Mouse (Mus musculus) heart, adult 2 months (tissue): ENCODE results near the gene E130308A19Rik. TPM values are rescaled to one million over a fixed set of nuclear protein-coding genes. Genes with fewer than 3 reads are reported as not detected.

Experiments
- DNase-seq, 2 experiments: peaks; one replicate each; pipeline ENCODE4 v3.0.0; 2021
- H3K27ac ChIP-seq: fragments of 200-600 bp; 2 replicates; pipeline ENCODE4 v1.8.1; 2022
- H3K27me3 ChIP-seq: fragments of 200-500 bp; 2 replicates; pipeline ENCODE4 v1.6.1; 2012; ENCODE audit warnings: mild to moderate bottlenecking, low read length, inconsistent platforms, mixed read lengths; ENCODE audit not compliant: control insufficient read depth, insufficient read depth
- H3K36me3 ChIP-seq: fragments of 200-500 bp; 2 replicates; pipeline ENCODE4 v1.6.1; 2012; ENCODE audit warnings: low read length, inconsistent platforms; ENCODE audit not compliant: control insufficient read depth, insufficient read depth
- H3K4me1 ChIP-seq: fragments of 200-500 bp; 2 replicates; pipeline ENCODE4 v1.6.1; 2011; ENCODE audit warnings: low read length; ENCODE audit not compliant: control insufficient read depth, insufficient read depth
- H3K4me3 ChIP-seq: fragments of 200-600 bp; 2 replicates; pipeline ENCODE4 v1.8.1; 2022
- H3K79me2 ChIP-seq: fragments of 200-500 bp; replicated peaks from 2 replicates; pipeline ENCODE4 v1.6.1; 2012; ENCODE audit warnings: mild to moderate bottlenecking, inconsistent platforms, low read length, moderate library complexity, mixed read lengths; ENCODE audit not compliant: control insufficient read depth, insufficient read depth
- H3K9ac ChIP-seq: fragments of 200-500 bp; 2 replicates; pipeline ENCODE4 v1.6.1; 2012; ENCODE audit warnings: low read depth, mild to moderate bottlenecking, control low read depth, inconsistent platforms, low read length, mixed read lengths
- CTCF ChIP-seq: fragments of 200-600 bp; IDR thresholded peaks from 2 replicates; pipeline ENCODE4 v1.8.1; 2022; ENCODE audit warnings: antibody characterized with exemption, mild to moderate bottlenecking, moderate library complexity
- EP300 ChIP-seq: fragments of 200-500 bp; IDR thresholded peaks from 2 replicates; pipeline ENCODE4 v1.6.1; 2011; ENCODE audit warnings: low read depth, low read length, control low read depth; ENCODE audit not compliant: insufficient read depth
- POLR2A ChIP-seq: fragments of 200-500 bp; IDR thresholded peaks from 2 replicates; pipeline ENCODE4 v1.6.1; 2011; ENCODE audit warnings: mild to moderate bottlenecking, low read depth, low read length, control low read depth; ENCODE audit not compliant: insufficient read depth
- WGBS: fragments of 180-500 bp; shearing (Covaris S2); methylation state at CpG from one replicate; pipeline ENCODE4 v1.1.7; 2018; 5-methylcytosine and 5-hydroxymethylcytosine counted together
- intact Hi-C: fragments of 180-260 bp; cut with DNase I; formaldehyde crosslinking; loops from one replicate; pipeline ENCODE4 v1.15.1; 2025
- polyA plus RNA-seq: library from polyadenylated mRNA; depleted of rRNA; stranded (reverse); fragments of >200 nt; gene quantifications from 2 replicates; pipeline ENCODE4 v1.2.3, GENCODE M21; 2012
- total RNA-seq, 2 experiments: library from RNA; stranded (reverse); gene quantifications; 2 replicates each; pipeline ENCODE4 v1.2.3; 2021

The E130308A19Rik gene
- total and polyA plus RNA-seq, 3 experiments = 3.8 to 7.2 (median 6.5) TPM

- TF ChIP-seq POLR2A (no peak), CTCF (no peak), EP300 (no peak)
- Histone ChIP-seq H3K27ac (peak overlapping the region; percentile 53), H3K4me1 (peaks cover 7% of the 10 kb centered on the region), H3K79me2 (no peaks in the 10 kb centered on the region), H3K36me3 (no peaks in the 10 kb centered on the region), H3K27me3 (no peaks in the 10 kb centered on the region), H3K4me3 (no peak overlapping the region; the same call in 1 of the 2 replicates), H3K9ac (no peak overlapping the region)
- intact Hi-C loops = no loop called here
- 25% methylated on average over 7 of the region's 7 CpGs for WGBS
- no peak for DNase-seq
Measured at GRCm38 (mm10) chr4:59765385-59766005, 139.5 kb downstream of the E130308A19Rik start.

DNA sequence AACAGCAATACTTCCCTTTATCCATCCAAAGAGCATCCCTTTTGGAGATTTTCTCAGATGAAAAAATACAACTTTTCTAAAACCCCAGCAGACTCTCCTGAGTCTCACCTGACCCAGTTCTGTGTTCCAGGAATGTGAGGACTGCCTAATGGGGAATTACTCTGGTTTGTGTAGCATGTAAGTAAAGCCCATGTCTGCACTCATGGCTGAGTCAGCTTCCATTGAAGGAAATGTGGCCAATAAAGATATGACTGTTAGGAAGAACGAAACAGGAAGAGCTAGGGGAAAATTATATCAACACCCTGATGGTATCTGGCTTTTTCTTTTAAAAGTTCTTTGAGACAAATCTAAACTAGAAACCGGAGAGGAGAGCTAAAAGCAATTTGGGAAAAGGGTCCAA, 141.7 kb downstream of the E130308A19Rik start:
- H3K27me3 ChIP-seq = no peaks in the 10 kb centered on the region
- no peaks in the 10 kb centered on the region for H3K36me3 ChIP-seq
- H3K27ac ChIP-seq = no peak overlapping the region
- H3K79me2 ChIP-seq = no peaks in the 10 kb centered on the region
- H3K9ac ChIP-seq = no peak overlapping the region
- 47% methylated on average over 2 of the region's 2 CpGs for WGBS
- peaks cover 4% of the 10 kb centered on the region for H3K4me1 ChIP-seq
- DNase-seq = no peak
- no peak for TF ChIP-seq POLR2A
- TF ChIP-seq EP300 = no peak
- H3K4me3 ChIP-seq = no peak overlapping the region
- intact Hi-C loops = no loop called here

DNA sequence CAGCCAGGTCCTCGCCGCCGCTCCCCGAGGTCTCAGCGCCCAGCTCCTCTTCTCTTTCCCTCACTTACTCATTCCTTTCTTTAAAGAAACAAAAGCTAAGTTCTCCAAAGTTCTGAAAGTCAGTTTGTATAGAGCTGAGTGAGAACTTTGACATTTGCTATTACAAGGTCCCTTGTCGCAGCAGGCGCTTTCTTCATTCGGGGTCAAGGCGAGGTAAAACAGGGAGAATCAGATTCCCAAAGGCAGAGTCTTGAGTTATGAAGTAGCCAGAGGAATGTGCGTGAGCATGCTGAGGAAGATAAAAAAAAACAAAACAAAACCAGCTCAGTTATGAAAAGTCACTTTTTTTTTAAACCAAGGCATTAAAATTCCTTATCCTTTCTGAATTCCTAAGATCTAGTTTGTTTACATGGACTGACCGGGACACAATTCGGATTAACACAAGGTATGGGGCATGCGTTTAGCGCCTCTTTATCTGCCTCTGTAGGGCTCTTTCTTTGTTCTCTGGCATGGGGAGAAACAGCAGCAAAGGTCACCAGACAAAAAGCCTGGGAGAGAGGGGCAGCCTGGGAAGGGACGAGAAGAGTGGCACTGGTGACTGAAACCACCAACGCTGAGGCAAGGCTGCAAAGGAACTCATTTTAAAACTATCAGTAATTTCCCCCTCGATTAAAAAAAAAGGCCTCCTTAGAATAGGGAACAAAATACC, 146.3 kb downstream of the E130308A19Rik start:
- H3K36me3 ChIP-seq = peaks cover under 1% of the 10 kb centered on the region; the same call in 1 of the 2 replicates
- WGBS = 71% methylated on average over 17 of the region's 17 CpGs
- no peaks in the 10 kb centered on the region for H3K27me3 ChIP-seq
- no peak for DNase-seq
- intact Hi-C loops = no loop called here
- no peak overlapping the region for H3K27ac ChIP-seq
- H3K4me1 ChIP-seq = no peaks in the 10 kb centered on the region
- TF ChIP-seq CTCF = no peak
- no peak for TF ChIP-seq EP300
- TF ChIP-seq POLR2A = no peak
- H3K79me2 ChIP-seq = no peaks in the 10 kb centered on the region
- H3K4me3 ChIP-seq = no peak overlapping the region
- H3K9ac ChIP-seq = no peak overlapping the region

DNA sequence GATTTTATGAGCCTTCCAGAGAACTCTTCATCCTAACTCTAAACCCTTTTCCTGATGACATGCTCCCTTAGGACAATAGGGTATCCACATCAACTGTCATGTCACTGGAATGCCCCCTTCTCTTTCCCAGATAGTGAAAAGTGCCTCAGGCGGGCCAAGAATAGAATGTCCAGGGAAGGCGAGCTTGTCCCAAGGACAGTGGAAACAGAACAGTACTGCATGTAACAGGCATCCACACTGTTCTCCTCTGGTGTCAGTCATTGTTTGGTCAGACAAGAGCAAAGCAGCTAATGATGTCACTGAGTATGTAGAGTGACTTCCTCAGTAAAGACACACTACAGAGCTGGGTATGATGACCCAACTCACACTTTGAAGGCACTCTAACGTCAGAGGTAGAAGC, 151.8 kb downstream of the E130308A19Rik start:
- peak in 1 of 2 experiments; percentile 22 for DNase-seq
- peak overlapping the region; percentile 47 for H3K27ac ChIP-seq
- no peak for TF ChIP-seq POLR2A
- no peak for TF ChIP-seq EP300
- TF ChIP-seq CTCF = no peak
- no peaks in the 10 kb centered on the region for H3K4me1 ChIP-seq
- H3K4me3 ChIP-seq = no peak overlapping the region
- H3K9ac ChIP-seq = no peak overlapping the region
- H3K79me2 ChIP-seq = peaks cover 5% of the 10 kb centered on the region
- WGBS = 49% methylated on average over 3 of the region's 3 CpGs
- H3K36me3 ChIP-seq = peaks cover 8% of the 10 kb centered on the region
- intact Hi-C loops = no loop called here
- H3K27me3 ChIP-seq = no peaks in the 10 kb centered on the region

- intact Hi-C loops = loop anchor here (5.0 to 10.0 kb wide), 2 partner anchors 418 to 866 kb away; partner anchors contain the start of gene Ecpas
- Histone ChIP-seq H3K9ac (no peak overlapping the region), H3K27ac (no peak overlapping the region), H3K4me3 (no peak overlapping the region), H3K36me3 (peaks cover 8% of the 10 kb centered on the region), H3K4me1 (no peaks in the 10 kb centered on the region), H3K27me3 (no peaks in the 10 kb centered on the region), H3K79me2 (peaks cover 5% of the 10 kb centered on the region)
- 9% methylated on average over 1 of the region's 1 CpGs for WGBS
- no peak for DNase-seq
- TF ChIP-seq EP300 (no peak), CTCF (peak; percentile 77), POLR2A (no peak)
Measured at GRCm38 (mm10) chr4:59780568-59780967, 154.6 kb downstream of the E130308A19Rik start.
